Mouse (Mus musculus): Measurements from ENCODE around the gene Gfra4.

GRCm38 (mm10) chr2:131055631-131056030 is 12.7 kb upstream of the Gfra4 start:
- TF ChIP-seq POLR2A (IDR thresholded peaks at IDR 0.05; ENCODE audit: borderline replicate concordance, low read depth, low read length) (no peak), CTCF (IDR thresholded peaks at IDR 0.05; ENCODE audit: low read depth, low read length) (peak; percentile 85)

All from bone marrow macrophage, adult 2 months (primary cell).